8 mouse cellular contexts compared by ENCODE assay signal in genomic region chrX:140956272-140956940, GRCm38 (mm10). TPM values are rescaled to one million over a fixed set of nuclear protein-coding genes. Genes with fewer than 3 reads are reported as not detected.
DNase-seq lines count a peak whose midpoint lies in the region; ATAC-seq and TF ChIP-seq lines count a peak whose summit lies in the region.

Psmd10 (minus strand) TSS chrX:140956728.
Atg4a (plus strand) TSS chrX:140956907.

- H3K36me3 ChIP-seq in megakaryocyte, embryonic 14.5 days (replicated peaks; ENCODE audit: low read length): peaks cover 21% of the 10 kb centered on the region

- peak; percentile 98 for ATAC-seq in activated CD4-positive, CD25-positive, alpha-beta regulatory T cell, adult 4 months

- no peaks in the 10 kb centered on the region for H3K9me3 ChIP-seq in megakaryocyte, embryonic 14.5 days

- H3K27me3 ChIP-seq in megakaryocyte, embryonic 14.5 days (replicated peaks): no peaks in the 10 kb centered on the region

- H3K4me1 ChIP-seq in cortical plate, adult 2 months (ENCODE audit: control insufficient read depth, insufficient read depth, low read length): no peaks in the 10 kb centered on the region
- H3K4me1 ChIP-seq in megakaryocyte, embryonic 14.5 days: no peaks in the 10 kb centered on the region

- H3K27ac ChIP-seq in cortical plate, adult 2 months (ENCODE audit: insufficient read depth, low read length): no peak within 1 kb of the TSS

- peak; percentile 81 to 88 for DNase-seq in gastrocnemius, adult 8-10 months (ENCODE audit: low spot score in 2 of 2)
- DNase-seq in hindlimb bud, embryonic 11.5 days (ENCODE audit: extremely low spot score, low read depth, low spot score): peak; percentile 73
- DNase-seq in left cerebral cortex, adult 8-10 months (ENCODE audit: low spot score in 2 of 2): peak; percentile 58 to 95
- DNase-seq in right cerebral cortex, postnatal 10 days (ENCODE audit: low spot score in 2 of 2): peak; percentile 95 to 97
- DNase-seq in urinary bladder, postnatal 25 days (ENCODE audit: low spot score): peak; percentile 72

- TF ChIP-seq POLR2A in cortical plate, adult 2 months (IDR thresholded peaks at IDR 0.05; ENCODE audit: extremely low read depth, insufficient read depth, low read length): peak; percentile 56; the same call in 1 of the 2 replicates

- H3K4me3 ChIP-seq in cortical plate, adult 2 months (ENCODE audit: insufficient read depth, low read length): peak within 1 kb of the TSS; percentile 53
- peak within 1 kb of the TSS; percentile 93 for H3K4me3 ChIP-seq in megakaryocyte, embryonic 14.5 days (replicated peaks)

- no peak for TF ChIP-seq CTCF in cortical plate, adult 2 months (IDR thresholded peaks at IDR 0.05; ENCODE audit: extremely low read depth, insufficient read depth, low read length)

RNA-seq across cellular contexts. Expression of gene Psmd10, which starts in this region (rescaled TPM):
- 10 to 100 TPM; 66.1 to 72.3 TPM for polyA plus RNA-seq in activated CD4-positive, CD25-positive, alpha-beta regulatory T cell, adult 4 months (2017; shearing (Covaris generic))
- 16.5 and 17.3 TPM in 2 replicates for polyA plus RNA-seq in cortical plate, adult 2 months (2012; rRNA removed)
- total RNA-seq in gastrocnemius, adult 8-10 months (2022): 10 to 100 TPM in 3 of 4 experiments, 1 to 10 TPM in 1; 9.9 to 12.5 (median 11.1) TPM
- 10 to 100 TPM; 19.5 to 21.5 (median 20.6) TPM for total RNA-seq in left cerebral cortex, adult 8-10 months (2022)
- 3.5 TPM in 1 of 2 replicates, not detected in the other for polyA plus RNA-seq in megakaryocyte, embryonic 14.5 days (2012; ENCODE audit: insufficient read depth, low replicate concordance)

RNA-seq across cellular contexts. Expression of gene Atg4a, which starts in this region (rescaled TPM):
- polyA plus RNA-seq in activated CD4-positive, CD25-positive, alpha-beta regulatory T cell, adult 4 months (2017; shearing (Covaris generic)): 10 to 100 TPM; 27.9 to 29.3 TPM
- polyA plus RNA-seq in cortical plate, adult 2 months (2012; rRNA removed): 12.7 and 15.4 TPM in 2 replicates
- total RNA-seq in gastrocnemius, adult 8-10 months (2022): 10 to 100 TPM; 18.2 to 29.3 (median 24.1) TPM
- total RNA-seq in left cerebral cortex, adult 8-10 months (2022): 10 to 100 TPM; 10.8 to 17.6 (median 12.5) TPM
- 1.4 TPM in 1 of 2 replicates, not detected in the other for polyA plus RNA-seq in megakaryocyte, embryonic 14.5 days (2012; ENCODE audit: insufficient read depth, low replicate concordance)
